Mouse (Mus musculus) monocyte, adult 2 months (primary cell): ENCODE measurements around the gene Rdh11.
A peak's percentile ranks its signal among the peaks of the same experiment; 100 is the strongest.
"Not testable (repeated sequence)": the region's sequence is repeated elsewhere in the genome, so short reads cannot be mapped to it uniquely, and the experiment has no call there.

Experiments
- DNase-seq, 2 experiments: peaks; one replicate each; pipeline ENCODE4 v3.0.0; 2022; ENCODE audit warnings: low spot score in 2 of 2, low read depth in 1 of 2

The Rdh11 gene

GRCm38 (mm10) chr12:79192193-79192592 is at the start of gene Rdh11:
Gene Rdh11 (minus strand): TSS chr12:79192293.
- DNase-seq, result no peak

GRCm38 (mm10) chr12:79235485-79236080 is 43.5 kb upstream of the Rdh11 start:
- peak; percentile 40 to 71 for DNase-seq

GRCm38 (mm10) chr12:79217511-79217910 is 25.4 kb upstream of the Rdh11 start:
- DNase-seq, result no peak

GRCm38 (mm10) chr12:79211447-79211846 is 19.4 kb upstream of the Rdh11 start:
- DNase-seq, result no peak

- no peak for DNase-seq
Observed at GRCm38 (mm10) chr12:79208703-79209464, 16.8 kb upstream of the Rdh11 start, which contains the start of gene Rdh12. Gene Rdh12 (plus strand): TSS chr12:79208914.

- no peak for DNase-seq
Observed at GRCm38 (mm10) chr12:79201882-79202281, 9.8 kb upstream of the Rdh11 start.

GRCm38 (mm10) chr12:79197105-79197504 is 5.0 kb upstream of the Rdh11 start:
- DNase-seq, result no peak

- DNase-seq, result peak; percentile 39 to 43
Observed at GRCm38 (mm10) chr12:79193441-79193840, 1.3 kb upstream of the Rdh11 start.

GRCm38 (mm10) chr12:79191701-79192100 is 392 bp downstream of the Rdh11 start:
- peak; percentile 64 to 66 for DNase-seq

- peak in 1 of 2 experiments; percentile 5 for DNase-seq
Observed at GRCm38 (mm10) chr12:79190931-79191673, 991 bp downstream of the Rdh11 start.

GRCm38 (mm10) chr12:79185160-79185559 is 6.9 kb downstream of the Rdh11 start:
- DNase-seq, result not testable (repeated sequence)

- no peak for DNase-seq
Observed at GRCm38 (mm10) chr12:79175998-79176397, 16.1 kb downstream of the Rdh11 start.

GRCm38 (mm10) chr12:79173721-79174120 is 18.4 kb downstream of the Rdh11 start:
- no peak for DNase-seq

- peak; percentile 85 to 95 for DNase-seq
Observed at GRCm38 (mm10) chr12:79172019-79172941, 19.8 kb downstream of the Rdh11 start, which contains the start of gene Vti1b. Gene Vti1b (minus strand): TSS chr12:79172667.

GRCm38 (mm10) chr12:79171269-79171995 is 20.7 kb downstream of the Rdh11 start:
- DNase-seq, result no peak

GRCm38 (mm10) chr12:79170421-79170820 is 21.7 kb downstream of the Rdh11 start:
- no peak for DNase-seq

- DNase-seq, result no peak
Observed at GRCm38 (mm10) chr12:79169173-79169572, 22.9 kb downstream of the Rdh11 start.

GRCm38 (mm10) chr12:79162876-79163275 is 29.2 kb downstream of the Rdh11 start:
- DNase-seq, result no peak

GRCm38 (mm10) chr12:79149653-79150052 is 42.4 kb downstream of the Rdh11 start:
- no peak for DNase-seq

GRCm38 (mm10) chr12:79141384-79141783 is 50.7 kb downstream of the Rdh11 start:
- no peak for DNase-seq
